Mouse (Mus musculus) heart, adult 11 months (tissue): ENCODE measurements at regions not wholly inside any gene's neighbourhood (a gene's known extent, or its start where the extent isn't known, plus 50 kb on each side); places are given as distances from the start of the nearest gene placed in this dataset.
A peak's percentile ranks its signal among the peaks of the same experiment; 100 is the strongest.

Experiments used
- DNase-seq: peaks from one replicate; pipeline ENCODE4 v3.0.0; 2022

DNA sequence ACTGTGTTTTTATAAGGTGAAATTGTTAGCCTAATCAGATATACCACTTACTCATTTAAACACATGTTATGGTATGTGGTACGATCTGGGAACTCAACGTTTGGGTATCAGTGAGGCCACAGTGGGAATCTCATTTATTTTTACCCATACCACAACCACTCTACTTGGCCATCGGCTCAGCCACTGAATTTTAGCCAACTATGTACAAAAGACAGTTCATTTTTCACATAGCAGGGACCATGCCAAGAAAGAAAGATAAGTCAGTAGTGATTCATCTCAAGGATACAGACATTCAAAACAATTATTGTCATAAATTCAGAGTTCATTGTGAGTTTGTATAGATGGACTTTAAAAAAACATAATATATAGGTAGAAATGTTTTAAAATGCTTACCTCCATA is 634.7 kb upstream of the Adgrl2 start:
- no peak for DNase-seq

GRCm38 (mm10) chr3:149623851-149624532 is 633.6 kb upstream of the Adgrl2 start:
- DNase-seq, result no peak

DNA sequence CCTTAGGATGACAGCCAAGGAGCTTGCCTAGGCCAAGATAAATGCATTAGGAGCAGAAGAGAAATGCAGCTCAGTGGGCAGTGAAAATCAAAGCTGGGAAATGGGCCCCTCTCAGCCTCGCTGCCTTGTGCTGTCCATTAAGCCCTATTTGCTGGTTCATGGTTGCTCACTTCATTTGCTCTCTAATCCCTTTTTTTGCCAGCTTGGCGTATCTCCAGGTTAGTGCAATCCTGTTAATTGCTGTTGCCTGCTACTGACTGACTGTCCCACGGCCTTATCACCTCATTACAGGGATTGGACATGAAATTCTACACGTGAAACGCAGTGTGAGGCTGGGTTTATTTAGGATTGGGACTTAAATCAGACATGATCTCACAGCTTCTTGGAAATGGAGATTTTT is 613.5 kb upstream of the Adgrl2 start:
- peak; percentile 78 for DNase-seq

DNA sequence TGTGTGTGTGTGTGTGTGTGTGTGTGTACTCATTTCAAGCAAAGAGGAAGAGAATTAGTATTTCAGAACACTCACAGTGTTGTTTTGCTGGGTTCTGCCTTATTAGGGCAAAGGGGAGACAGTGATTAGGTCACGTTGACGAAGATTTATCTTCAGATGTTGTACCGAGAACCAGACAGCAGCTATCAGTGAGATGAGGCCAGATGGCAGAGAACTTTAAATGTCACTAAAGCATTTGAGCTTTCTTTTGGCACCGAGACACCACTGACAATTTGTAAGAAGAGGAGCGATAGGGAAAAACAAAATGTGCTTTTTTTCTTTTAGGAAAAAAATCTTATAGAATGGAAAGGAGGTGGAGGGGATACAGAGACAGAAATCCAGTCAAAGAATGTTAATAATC is 610.9 kb upstream of the Adgrl2 start:
- DNase-seq, result no peak

DNA sequence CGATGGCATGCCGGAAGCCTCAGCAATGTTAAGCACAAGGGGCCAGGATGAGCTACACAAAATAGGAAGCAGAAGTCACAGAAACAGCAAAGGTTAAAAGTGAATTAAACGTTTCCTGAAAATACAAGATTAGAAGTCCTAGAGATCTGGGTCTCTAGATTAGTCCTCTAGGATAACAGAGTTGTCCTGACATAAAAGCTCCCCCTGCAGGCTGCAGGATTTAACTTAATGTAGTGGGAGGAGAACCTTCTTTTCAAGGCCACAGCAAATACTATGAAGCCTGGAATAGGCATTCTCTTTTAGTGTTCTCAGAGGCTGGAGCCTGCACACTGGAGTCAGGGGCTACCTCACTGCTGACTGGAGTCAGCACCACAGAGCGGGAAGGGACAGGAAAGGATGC is 604.1 kb upstream of the Adgrl2 start:
- DNase-seq, result no peak

- no peak for DNase-seq
Measured at GRCm38 (mm10) chr3:149585769-149586168, 595.4 kb upstream of the Adgrl2 start.

- DNase-seq, result no peak
Measured at GRCm38 (mm10) chr3:149581141-149581540, 590.8 kb upstream of the Adgrl2 start.

- DNase-seq, result no peak
Measured at GRCm38 (mm10) chr3:149575678-149576077, 585.3 kb upstream of the Adgrl2 start.

- DNase-seq, result no peak
Measured at GRCm38 (mm10) chr3:149566853-149567252, 576.5 kb upstream of the Adgrl2 start.

DNA sequence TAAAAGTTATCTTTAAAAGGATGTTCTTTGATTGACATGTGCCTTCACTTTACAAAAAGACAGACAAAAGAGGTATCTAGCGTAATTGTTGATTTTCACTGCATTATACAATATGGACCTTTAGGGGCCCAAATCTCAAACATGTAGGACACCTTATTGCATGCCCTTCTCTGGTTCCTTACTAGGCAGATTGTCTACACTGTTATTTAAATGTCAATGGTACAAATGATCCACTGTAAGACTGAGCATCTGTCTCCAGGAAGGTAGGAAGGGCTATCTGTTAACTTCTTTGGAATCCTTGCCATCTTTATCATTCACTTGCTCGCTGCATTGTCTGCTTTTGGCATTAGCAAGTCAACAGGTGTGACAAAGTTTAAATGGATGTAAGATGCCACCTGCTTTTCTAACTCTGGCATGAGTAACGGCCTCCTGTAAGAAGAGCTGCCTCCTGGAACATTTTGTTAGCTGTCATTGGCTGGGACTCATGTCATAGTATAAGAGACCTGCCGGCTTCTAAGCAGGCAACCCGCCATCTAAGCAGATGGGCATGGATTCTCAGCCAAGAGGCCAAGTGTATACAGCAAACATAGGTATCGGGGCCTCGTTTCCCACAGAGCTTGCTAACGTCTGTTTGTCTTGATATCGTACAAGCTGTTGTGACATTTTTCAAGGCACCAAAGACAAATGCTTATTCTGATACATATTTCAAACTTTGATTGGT is 560.0 kb upstream of the Adgrl2 start:
- no peak for DNase-seq

DNA sequence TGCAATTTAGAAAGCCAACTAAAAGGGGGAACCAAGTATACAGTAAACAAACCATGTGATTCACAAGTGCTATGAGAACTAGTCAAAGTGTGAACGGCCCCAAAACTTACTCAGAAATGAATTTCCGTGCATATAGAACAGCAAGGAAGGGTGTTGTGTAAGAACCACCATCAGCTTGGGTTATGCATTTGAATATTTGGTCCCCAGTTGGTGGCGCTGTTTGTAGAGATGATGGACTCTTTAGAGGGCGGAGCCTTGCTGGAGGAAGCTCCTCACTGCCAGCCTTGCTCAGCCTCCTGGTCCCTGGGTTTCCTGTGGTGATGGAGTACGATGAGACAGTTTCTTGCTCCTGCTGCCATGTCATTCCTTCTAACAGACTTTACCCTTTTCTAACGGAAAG is 556.7 kb upstream of the Adgrl2 start:
- DNase-seq, result no peak

GRCm38 (mm10) chr3:149546256-149546655 is 555.9 kb upstream of the Adgrl2 start:
- DNase-seq, result no peak

DNA sequence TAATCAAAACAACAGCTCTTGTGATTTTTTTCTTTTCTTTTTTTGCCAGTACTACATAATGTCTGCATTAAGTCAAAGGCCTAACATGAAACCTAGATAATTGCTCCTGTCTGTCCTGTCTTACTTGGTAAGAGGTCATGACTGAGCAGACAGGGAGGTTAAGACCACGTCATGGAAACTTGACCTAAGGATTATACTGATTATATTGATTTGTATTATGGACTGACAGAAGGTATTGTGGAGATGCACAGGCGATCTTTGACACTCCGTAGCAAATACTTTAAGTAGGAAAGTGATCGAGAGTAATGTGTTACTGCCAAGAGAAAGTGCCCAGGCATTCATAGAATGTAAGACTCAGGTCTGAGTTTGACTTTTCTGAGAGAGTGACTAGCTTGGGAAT is 543.8 kb upstream of the Adgrl2 start:
- DNase-seq, result no peak

DNA sequence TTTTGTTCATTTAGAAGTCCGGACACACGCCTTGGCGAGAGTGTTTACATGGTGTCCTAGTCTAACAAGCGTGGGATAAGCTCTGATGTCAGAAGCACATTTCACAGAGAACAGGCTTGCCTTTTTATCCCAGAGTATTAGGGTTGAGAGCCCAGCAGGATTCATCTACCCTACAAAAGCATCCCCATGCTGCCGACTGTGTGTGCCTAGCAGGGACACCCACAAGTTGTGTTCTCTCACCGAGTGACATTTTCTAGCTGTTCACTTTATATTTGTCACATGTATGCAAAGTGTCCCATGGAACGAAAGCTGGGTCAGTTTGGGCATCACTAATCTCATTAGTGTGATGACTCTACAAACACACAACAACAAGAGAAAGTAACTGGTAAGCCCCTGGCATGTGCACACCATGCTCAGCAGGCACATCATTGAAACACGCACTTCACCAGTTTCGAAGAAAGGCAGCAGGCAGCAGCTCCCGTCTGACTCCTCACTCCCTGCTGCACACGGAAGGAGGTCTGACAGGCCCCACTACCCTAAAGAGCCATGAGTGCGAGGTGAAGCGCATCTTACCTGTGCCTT is 539.8 kb upstream of the Adgrl2 start:
- no peak for DNase-seq

- DNase-seq, result no peak
Measured at GRCm38 (mm10) chr3:149526509-149526908, 536.2 kb upstream of the Adgrl2 start.

GRCm38 (mm10) chr3:149519575-149519929 is 529.2 kb upstream of the Adgrl2 start:
- DNase-seq, result no peak

DNA sequence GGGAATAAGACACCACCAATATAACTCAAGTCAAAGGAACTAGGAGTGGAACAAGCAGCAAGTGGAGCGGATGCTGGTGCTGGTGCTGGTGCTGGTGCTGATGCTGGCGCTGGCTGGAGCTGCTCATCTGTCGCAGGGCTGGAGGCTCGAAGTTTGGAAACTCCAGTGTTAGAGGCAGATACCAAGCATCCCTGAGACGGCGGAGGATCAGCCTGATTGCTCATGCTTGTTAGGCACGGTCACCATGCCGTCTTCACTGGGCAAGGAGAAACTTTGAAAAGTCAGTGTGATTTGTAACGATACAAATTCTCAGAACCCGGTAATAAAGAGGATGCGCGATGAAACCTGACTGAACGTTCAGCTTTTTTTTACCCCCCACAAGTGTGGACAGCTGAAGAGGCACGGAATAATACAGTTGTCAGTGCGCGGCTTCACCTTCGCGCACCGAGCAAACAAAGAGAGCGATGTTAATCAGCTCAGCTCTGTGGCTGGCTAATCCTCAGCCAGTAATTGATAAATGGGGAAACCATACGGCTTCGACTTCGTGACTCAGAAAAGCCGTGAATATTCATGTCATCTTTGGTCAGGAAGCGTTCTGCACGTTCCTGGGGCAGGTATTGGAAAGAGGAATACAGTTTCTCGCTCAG is 528.7 kb upstream of the Adgrl2 start:
- DNase-seq, result no peak

GRCm38 (mm10) chr3:149517537-149517936 is 527.2 kb upstream of the Adgrl2 start:
- no peak for DNase-seq

- DNase-seq, result no peak
Measured at GRCm38 (mm10) chr3:149509178-149509577, 518.8 kb upstream of the Adgrl2 start.

GRCm38 (mm10) chr3:149508671-149509070 is 518.3 kb upstream of the Adgrl2 start:
- DNase-seq, result peak; percentile 95

DNA sequence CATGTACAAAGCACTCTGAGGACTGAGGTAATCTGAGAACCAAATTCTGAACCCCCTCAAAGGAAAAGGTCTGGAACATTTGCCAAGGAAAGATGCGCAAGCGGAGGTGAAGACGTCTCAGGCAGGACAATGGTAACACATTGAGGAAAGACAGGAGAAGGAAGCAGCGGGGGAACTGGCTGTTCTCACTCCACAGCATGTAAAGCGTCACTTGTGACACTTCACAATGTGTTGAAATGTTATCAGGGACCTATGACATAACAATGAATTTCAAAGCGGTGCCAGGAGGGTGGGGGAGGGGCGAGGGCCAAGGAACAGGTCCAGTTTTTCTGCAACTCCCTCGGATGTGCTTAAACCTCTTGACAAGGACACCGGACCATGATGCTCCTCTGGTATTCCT is 515.3 kb upstream of the Adgrl2 start:
- DNase-seq, result peak; percentile 90

- no peak for DNase-seq
Measured at GRCm38 (mm10) chr3:149503992-149504391, 513.6 kb upstream of the Adgrl2 start.

DNA sequence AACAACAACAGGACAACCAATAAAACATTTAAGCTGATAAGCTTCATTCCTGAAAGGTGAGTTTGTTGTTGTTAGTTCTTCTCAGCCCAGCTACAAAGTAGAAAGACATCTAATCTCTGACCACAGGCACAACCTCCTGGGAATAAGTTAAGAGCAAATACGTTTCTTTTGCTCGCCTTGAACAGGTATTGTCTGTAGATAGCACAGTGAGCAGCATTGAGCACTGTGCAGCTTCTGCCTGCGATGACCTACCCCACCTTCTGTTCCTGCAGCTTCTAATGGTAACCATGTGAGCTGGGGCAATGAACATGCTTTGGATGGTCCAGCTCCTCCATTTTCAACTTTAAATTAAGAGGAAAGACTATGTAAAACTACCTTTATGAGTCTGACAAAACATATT is 509.8 kb upstream of the Adgrl2 start:
- no peak for DNase-seq

DNA sequence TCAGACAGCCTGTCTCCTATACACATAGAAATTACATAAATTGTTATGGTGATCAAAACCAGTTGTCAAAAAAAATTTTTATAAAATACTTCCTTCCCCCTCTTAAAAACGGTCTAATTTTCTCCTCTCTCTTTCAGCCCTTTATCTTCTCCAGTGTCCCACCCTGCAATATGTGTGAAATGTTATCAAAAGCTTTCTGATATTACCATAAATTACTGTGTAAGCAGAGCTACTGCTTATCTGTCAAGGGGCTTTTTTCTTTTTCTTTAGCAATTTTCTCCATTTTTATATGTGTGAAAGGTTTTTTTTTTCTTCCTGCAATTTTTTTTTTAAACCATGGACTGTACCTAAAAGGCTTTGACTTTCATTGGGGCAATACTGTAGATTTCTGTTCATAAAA is 508.4 kb upstream of the Adgrl2 start:
- no peak for DNase-seq
